Mouse (Mus musculus) heart, postnatal 25 days (tissue): ENCODE measurements around the gene Zfp536. TPM values are rescaled to one million over a fixed set of nuclear protein-coding genes. Genes with fewer than 3 reads are reported as not detected.

Experiments
- DNase-seq: peaks from one replicate; pipeline ENCODE4 v3.0.0; 2022; ENCODE audit warnings: low spot score
- intact Hi-C: fragments of 180-260 bp; cut with DNase I; formaldehyde crosslinking; loops from one replicate; pipeline ENCODE4 v1.15.1; 2025
- total RNA-seq, 2 experiments: library from RNA; stranded (reverse); gene quantifications; 2 replicates each; pipeline ENCODE4 v1.2.3; 2021

Gene Zfp536
- total RNA-seq, 2 experiments from 2014 or later: 7.4 to 10.1 TPM

DNA sequence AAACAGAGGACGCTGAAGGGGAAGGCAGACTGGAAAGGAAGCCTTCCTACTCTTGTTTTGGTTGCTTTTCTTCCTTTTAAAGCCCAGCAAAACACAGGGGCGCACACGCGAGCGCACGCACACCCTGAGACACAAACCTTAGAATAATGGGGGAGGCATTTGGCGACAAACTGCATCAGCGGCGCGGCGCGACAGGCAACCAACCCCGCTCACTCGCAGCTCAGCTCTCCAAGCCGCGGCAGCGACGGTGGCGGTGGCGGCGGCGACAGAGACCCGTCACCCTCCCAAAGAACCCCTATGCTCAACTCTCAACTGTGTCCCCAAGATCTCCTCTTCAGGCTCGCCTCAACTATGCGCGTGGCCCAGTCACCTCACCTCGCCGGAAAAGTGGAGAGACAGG, 4.4 kb downstream of the Zfp536 start:
- intact Hi-C loops: loop anchor here (2.0 kb wide), 1 partner anchor 146 kb away; no protein-coding TSS in a partner anchor
- DNase-seq: no peak

DNA sequence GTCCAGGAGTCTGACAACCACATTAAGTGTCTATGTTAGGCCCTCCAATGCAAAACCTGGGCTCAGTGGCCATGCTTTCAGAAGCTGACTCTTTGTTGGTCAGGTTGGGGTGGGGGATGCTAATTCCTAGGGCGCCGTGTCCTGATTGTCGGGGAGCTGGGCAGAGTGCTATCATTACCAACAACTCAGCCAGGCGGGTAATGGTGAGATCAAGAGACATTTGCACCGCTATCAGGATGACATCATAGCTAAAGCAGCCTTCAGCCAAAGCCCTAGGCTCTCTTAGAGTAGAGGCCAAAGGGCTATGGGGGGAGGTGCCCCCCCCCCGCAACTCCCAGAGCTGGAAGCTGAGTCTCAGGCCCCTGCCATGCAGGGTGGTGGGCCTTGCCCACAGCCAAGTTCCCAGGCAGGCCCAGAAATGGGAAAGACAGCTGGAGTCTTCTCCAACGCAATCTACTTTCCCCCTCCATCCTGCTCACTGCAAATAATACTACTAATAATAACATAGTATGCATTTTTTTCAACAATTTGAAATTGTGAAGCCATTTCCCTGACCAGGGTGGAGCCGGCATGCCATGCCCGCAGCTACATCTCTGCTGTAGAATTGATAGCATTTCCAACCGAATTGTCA, 5.0 kb downstream of the Zfp536 start:
- DNase-seq: no peak
- intact Hi-C loops: loop anchor here (2.0 kb wide), 1 partner anchor 146 kb away; no protein-coding TSS in a partner anchor

DNA sequence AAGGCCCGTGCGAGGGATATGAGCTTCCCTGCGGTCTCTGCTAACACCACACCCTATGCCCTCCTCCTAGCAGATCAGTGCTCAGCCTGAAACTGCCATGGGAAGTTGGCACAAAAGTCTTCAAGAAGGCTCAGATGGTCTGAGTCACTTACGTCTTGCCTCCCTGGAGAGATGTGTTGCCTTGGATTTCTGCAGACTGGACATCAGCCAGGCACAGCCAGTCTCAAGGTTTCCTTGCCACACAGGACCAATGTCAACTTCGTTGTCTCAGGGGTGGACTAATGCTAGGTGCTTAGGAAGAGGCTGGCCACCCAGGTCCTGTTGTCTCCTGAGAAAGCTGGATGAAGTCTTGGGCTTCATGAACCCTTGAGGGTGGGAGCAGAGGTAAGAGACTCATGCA, 14.6 kb downstream of the Zfp536 start:
- intact Hi-C loops: no loop called here
- no peak for DNase-seq

DNA sequence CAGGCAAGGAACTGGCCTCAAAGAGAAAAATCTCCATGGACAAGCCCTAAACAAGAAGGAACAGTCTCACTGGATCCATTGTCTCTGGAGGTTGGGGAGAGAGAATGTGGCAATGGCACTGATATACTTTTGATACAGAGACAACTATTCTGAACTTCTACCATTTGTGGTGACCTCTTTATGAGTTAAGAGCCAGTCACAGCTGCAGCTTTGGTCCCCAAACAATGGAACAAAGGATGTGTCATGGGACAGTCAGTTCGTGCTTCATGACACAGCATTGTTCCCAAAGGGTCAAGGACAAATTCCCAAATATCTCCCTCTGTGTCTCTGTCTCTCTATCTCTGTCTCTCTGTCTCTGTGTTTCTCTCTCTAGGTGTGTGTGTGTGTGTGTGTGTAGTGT, 20.4 kb downstream of the Zfp536 start:
- DNase-seq: no peak

DNA sequence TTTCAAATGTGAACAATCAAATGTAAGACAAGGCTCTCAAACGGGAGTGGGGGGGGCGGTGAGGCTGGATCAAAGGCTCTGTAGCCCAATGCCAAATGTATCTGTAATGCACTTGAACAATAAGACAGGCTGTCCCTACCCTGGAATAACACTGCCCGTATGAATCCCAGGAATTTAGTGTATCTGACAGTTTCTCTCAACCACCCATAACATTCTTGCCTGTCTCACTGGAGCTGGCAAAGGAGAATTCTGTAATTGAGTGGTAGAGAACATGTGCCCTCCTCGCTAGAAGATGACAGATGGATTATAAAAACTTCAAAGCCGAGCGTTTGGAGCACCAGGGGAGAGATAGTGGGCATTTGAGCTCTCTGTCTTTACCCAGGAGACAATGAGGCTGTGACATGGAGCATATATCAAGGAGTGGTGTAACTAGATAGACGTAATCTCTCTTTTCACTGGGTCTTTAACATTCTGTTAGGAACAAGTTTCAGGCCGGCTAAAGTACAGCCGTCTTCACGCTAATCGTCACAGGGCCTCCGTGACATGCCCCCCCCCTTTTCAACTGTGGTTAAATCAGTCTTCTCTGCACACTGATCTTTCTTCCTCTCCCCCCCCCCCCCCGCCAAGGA, 27.2 kb downstream of the Zfp536 start:
- DNase-seq: no peak
- intact Hi-C loops: loop anchor here (10.0 kb wide), 1 partner anchor 121 kb away; no protein-coding TSS in a partner anchor

More for the DNA sequence above, 20.4 kb downstream of the Zfp536 start:
- intact Hi-C loops: no loop called here

DNA sequence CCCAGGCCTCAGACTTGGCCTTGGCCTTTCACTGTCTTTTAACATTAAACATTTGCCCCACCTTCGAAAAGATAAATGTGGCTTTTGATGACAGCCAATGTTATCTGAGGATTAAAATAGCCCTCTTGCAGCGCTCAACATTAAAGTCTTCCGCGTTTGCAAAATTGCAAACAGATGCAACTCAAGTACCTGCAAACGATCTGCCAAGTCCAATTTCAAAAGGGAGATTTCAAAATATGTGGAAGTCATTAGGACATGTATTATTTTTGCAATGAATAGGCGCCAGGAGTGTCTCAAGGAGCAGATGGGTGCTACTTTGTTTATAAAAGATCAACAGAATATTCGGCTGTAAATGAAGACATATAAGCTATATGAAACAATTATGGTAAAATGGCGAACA, 30.1 kb downstream of the Zfp536 start:
- intact Hi-C loops: loop anchor here (10.0 kb wide), 1 partner anchor 119 kb away; no protein-coding TSS in a partner anchor
- DNase-seq: no peak

DNA sequence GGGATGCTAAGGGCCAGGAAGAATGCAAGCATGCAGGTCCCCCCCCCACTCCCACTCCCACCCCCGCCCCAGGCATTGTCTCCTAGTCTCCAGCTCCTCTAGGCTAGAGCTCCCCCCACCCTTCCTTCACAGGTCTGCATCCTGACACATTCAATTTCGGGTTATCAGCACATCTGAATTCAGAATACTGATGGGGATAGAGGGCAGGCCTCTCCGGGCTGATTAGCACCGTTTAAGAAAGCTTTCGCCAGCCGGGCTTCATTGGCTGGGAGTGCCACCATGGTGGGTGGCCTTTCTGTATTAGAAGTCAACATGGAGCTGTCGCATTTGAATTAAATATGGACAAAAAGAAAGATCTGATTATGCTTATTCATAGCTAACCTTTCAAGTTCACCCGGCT, 36.2 kb downstream of the Zfp536 start:
- no peak for DNase-seq
- intact Hi-C loops: no loop called here

DNA sequence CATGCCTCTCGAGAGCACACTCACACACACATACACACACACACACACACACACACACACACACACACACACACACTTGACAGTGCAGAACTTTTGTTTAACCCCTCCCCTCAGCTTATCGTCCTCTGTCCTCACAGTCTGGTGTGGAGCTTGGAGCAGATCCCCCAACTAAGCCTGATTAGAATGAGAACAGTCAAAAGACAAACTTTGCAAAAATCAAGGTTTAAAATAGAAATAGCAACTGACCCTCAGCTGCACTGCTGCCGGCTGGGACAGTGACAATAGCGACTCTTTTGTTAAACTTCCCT, 37.1 kb downstream of the Zfp536 start:
- no peak for DNase-seq
- intact Hi-C loops: no loop called here

DNA sequence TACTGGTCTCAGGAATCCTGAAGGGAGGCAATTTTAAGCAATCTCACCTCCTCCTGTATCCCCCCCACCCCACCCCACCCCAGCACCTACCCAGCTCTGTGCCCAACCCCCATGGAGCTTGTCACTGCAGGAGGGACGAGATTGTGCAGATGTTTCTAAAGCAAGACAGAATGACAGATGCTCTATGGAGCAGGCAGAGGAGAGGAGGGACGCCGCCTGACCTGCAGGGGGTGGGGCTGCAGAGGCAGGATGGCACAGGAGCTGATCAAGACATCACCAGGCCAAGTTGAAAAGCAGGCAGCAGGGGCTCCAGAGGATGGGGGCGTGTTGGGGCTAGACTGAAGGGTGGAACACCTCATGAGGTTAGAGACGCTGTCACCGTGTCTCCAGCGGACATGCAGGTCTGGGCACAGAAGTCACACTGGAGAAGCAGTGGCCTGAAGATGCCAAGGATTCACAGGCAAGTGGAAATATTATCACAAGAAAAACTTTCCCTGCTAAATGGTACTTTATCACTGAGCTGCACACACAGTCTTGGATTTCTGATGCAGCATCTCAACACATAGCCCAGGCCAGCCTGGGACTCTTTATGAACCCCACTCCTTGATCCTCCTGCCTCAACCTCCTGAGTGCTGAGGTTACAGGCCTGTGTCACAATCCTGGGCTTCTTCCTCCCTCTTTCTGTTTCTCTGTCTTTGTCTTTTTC, 37.6 kb downstream of the Zfp536 start:
- intact Hi-C loops: no loop called here
- DNase-seq: no peak

DNA sequence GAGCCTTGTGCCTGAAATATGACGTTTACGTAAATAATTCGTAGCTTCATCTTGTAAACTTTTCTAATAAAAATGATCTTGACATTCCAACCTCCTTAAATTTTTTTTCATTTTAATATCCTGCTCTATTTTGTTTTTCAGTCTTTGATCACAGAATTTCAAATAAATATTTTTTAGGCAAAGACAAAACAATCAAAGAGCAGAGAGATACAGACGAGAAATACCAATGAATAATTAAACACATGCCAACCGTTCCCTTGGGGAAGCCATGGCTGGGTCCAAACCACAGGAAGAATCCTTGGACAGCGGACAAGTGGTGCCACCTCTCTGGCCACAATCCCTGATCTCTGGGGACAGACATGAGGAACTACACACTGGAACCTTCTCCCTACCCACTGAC, 38.3 kb downstream of the Zfp536 start:
- no peak for DNase-seq
- intact Hi-C loops: no loop called here

DNA sequence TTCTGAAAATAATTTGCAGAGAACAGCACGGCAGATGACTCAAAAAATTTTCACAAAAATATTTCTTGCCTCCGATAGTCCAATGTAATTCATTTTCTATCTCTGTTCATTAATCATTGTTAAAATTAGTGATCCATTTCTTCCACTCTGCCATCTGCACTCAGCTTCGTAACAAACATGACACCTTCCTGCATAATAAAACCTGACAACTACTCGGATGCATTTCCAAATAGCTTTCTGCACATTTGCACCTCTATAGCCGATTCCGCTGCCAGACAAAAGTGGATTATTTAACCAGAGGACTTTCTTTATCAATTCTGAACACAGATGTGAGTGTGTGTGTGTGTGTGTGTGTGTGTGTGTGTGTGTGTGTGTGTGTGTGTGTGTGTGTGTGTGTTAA, 38.9 kb downstream of the Zfp536 start:
- intact Hi-C loops: no loop called here
- no peak for DNase-seq

DNA sequence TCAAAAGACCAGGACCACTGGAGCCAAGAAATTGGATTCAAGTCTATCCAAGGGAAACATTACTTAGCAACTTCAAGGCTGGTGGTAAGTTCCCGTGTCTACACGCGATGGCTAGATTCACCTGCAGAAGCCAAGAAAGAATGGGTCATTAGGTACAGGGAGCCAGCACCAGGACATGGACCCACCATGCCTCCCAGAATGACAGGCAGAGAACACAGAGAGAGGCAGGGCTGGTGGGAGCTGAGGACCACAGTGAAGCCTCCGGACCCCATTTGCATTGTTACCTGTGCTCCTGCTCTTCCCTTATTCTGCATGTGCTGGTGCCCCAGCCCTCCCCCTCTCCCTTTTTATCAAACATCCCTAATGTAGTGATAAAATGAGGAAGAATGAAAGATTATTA, 39.4 kb downstream of the Zfp536 start:
- no peak for DNase-seq
- intact Hi-C loops: no loop called here

DNA sequence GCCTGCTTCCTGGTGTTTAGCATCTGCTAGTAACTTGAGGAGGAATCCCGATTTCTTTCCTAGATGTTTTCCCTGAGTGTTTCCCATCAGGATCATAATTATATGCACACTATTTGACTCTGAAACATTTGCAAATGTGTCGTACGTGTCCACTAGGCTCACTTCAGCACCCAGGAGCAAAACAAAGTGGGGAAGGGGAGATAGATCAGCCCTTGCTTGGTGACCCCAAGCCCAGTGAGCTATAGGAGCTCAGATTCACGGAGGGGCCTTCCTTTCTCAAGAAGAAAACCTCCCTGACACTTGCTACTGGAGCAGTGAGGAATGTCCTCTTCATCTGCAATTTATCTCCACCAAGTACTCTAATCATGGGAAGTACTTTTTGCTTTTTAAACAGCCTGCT, 40.7 kb downstream of the Zfp536 start:
- intact Hi-C loops: no loop called here
- DNase-seq: no peak

DNA sequence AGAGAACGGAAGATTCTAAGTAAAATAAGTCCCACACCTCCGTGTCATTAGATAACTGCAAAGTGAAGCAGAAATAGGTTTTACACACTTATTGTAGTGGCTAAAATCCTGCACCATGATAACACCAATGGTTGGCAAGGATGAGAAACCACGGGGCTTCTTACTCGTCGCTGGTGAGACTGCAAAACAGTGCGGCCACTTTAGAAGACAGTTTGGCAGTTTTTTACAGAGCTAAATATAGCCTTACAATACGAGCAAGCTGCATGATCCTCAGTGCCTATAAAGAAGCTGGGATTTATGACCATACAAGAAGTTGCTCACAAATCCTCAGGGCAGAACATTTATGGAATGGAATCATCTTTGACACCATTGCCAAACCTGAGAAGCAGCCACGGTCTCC, 45.7 kb downstream of the Zfp536 start:
- DNase-seq: no peak
- intact Hi-C loops: no loop called here

DNA sequence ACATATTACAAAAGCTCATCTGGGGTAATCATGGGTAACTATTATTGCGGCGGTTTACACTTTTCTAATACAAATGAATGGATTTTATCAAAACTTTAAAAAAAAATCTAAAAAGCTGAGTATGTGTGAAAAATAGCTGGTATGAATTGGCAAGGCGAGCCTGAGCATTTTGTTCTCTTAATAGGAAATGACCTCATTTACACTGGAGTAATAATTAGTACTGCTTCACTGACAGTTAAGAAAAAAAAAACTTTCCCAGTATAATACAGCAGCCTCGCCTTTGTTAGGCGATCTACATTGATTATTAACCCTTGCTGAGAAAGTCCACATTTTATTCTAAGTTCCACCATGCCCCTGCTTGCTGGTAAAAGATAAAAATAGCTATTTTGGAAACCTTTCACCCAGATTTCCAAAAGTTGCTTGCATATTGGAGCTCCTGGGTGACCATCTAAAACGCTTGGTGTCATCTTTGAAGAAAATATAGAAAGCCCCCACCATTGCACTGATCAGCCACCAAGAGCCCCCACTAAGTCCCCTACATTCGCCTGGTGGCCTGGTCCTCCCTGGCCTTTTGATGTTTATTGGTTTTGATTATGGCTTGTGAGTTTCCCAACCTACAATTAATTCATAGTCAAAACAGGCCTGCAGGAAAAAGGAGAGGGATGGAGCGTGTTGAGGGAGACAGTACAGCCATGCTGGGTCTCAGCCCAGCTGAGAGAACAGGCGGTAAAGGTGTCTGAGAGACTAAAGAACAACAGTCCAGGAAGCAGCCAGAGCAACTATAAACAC, 49.2 kb downstream of the Zfp536 start:
- intact Hi-C loops: no loop called here
- no peak for DNase-seq

DNA sequence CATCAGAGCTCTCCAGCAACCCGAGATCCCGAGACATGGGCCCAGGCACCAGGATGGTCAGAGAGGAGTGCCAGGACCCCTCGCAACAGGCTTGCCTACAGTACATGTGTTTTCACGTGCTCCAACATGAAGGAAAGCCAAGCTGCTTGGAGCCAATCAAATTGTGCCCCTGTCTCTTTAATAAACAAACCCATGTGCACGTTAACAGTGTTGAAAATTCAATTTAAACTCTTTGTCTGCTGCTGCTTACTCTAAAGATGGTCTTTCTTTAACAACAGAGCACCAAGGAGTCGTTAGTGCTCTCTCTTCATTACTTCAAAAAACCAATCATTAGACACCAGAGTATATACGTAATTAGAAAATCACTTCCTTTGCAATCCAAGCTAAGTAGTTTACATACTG, 50.2 kb downstream of the Zfp536 start:
- intact Hi-C loops: no loop called here
- DNase-seq: no peak

DNA sequence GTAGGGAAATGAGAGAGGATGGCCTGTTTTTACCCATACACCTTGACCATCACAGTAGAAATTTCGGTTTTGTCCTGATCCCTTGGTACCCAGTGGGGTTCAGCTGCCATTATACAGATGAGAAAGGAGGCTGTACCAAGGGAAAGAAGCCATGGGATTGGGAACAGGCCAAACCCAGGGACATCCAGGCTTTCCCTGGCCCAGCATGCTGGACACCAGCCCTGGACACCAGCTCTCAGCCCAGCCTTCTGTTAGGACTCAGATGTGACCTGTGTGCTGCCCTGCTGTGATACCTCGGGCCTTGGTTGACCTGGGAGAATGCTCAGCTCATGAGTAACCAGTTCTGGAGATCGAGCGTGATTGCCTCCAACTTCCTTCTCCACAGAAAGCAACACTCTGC, 51.8 kb downstream of the Zfp536 start:
- intact Hi-C loops: no loop called here
- DNase-seq: no peak

DNA sequence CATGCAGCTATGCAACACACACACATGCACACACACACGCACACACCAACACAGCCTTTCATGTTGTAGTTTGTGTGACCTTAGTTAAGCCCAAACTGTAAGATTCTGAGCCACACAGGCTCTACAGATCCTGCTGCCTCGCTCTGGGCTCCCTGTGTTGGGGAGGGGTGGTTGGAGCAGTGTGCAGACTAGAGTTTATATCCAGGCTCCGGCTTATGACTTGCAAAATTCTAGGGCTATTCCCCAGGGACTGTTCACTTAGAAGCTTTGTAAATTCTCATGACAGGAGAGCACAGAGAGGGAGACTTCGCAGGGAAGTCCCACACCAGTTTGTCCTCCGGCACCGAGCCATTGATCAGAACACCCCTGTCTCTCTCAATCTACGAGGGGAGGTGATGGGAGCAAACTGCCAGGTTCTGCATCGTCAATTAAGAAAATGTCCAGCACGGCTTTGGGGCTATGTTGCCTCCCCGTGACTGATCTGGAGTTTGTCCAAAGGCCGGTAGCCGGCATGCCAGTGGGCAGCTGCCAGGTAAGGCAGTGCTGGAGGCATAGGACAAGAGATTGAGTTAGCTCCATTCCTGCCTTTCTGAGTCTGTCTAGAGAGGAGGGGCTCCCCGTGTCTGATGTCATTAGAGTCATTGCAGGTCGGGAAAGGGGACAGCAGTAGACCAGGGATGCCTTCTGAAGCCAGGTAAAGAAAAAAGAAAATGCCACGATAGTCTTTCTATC, 54.6 kb downstream of the Zfp536 start:
- intact Hi-C loops: no loop called here
- no peak for DNase-seq

DNA sequence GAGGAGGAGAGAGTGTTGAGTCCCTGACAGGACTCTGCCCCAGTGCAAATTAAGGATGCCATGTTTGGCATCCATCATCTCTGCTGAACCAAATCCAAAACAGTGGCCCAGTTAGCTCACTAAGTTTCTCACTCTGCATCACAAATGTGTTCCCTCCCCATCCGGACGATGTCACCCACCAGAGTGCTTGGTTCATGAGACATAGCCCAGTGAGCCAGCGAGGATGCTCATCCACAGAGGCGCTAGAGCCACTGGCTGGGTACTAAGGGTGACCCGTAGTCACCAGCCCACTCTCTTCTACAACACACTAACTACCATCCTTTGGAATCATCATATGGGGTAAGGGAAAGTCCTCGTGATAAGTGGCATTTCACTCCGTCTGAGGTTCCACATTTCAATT, 56.4 kb downstream of the Zfp536 start:
- no peak for DNase-seq
- intact Hi-C loops: no loop called here

DNA sequence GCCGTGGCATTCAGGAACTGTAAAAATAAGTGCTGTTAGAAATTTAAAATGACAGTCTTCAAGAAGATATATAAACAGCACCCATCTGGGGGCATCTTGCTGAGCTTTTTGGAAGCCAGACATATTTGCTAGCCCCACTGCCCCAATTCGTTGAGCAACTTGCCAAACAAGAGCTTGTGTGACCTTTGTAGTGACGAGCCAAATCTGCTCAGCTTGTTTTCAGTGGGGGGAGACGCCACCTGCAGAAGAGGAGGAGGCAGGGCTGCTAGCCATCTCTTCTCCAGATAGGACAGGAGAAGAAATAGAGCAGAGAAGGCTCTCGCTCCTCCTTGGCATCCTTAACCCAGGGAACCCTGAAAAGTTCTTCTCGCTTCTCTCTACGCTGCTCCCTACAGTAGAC, 56.8 kb downstream of the Zfp536 start:
- intact Hi-C loops: no loop called here

More for the DNA sequence above, 56.8 kb downstream of the Zfp536 start:
- DNase-seq: no peak
